Mouse (Mus musculus) intestine, embryonic 16.5 days (tissue): ENCODE results near the gene Sf3b3. TPM values are rescaled to one million over a fixed set of nuclear protein-coding genes. Genes with fewer than 3 reads are reported as not detected.

Experiments used
- polyA plus RNA-seq: library from polyadenylated mRNA; unstranded; fragments of >200 nt; fragmentation: Nextera tagmentation; extraction: Ambion mirVana; gene quantifications from 2 replicates; pipeline ENCODE4 v1.2.1, GENCODE M21; 2015

The Sf3b3 gene
- polyA plus RNA-seq, 1 experiment from 2014 or later, result 114 TPM

Other genes starting within 250 kb of the Sf3b3 start
- 20.1 and 22.4 TPM in 2 replicates for gene Vac14, start 228.2 kb downstream of the Sf3b3 start, polyA plus RNA-seq
- gene Mtss1l, start 125.3 kb downstream of the Sf3b3 start, polyA plus RNA-seq, result 3.3 and 4.0 TPM in 2 replicates
- gene Il34, start 40.9 kb downstream of the Sf3b3 start, polyA plus RNA-seq, result 2.0 and 2.4 TPM in 2 replicates
- 78.5 and 79.3 TPM in 2 replicates for gene Cog4, start 187 bp downstream of the Sf3b3 start, polyA plus RNA-seq
- gene Fuk, start 55.7 kb upstream of the Sf3b3 start, polyA plus RNA-seq, result 13.8 and 15.1 TPM in 2 replicates
- 10.7 and 11.1 TPM in 2 replicates for gene St3gal2, start 73.1 kb upstream of the Sf3b3 start, polyA plus RNA-seq
- gene Ddx19a, start 151.0 kb upstream of the Sf3b3 start, polyA plus RNA-seq, result 11.5 and 12.0 TPM in 2 replicates
- 6.9 and 7.4 TPM in 2 replicates for gene Ddx19b, start 185.0 kb upstream of the Sf3b3 start, polyA plus RNA-seq
- 51.6 and 52.3 TPM in 2 replicates for gene Aars, start 186.4 kb upstream of the Sf3b3 start, polyA plus RNA-seq
- 7.8 and 11.3 TPM in 2 replicates for gene Exosc6, start 209.6 kb upstream of the Sf3b3 start, polyA plus RNA-seq
- 0.07 and 0.09 TPM in 2 replicates for gene Clec18a, start 245.6 kb upstream of the Sf3b3 start, polyA plus RNA-seq
- gene Pdpr, start 247.8 kb upstream of the Sf3b3 start, polyA plus RNA-seq, result 6.5 and 8.5 TPM in 2 replicates